Mouse (Mus musculus) small intestine, adult 2 months (tissue): Measurements from ENCODE around the gene Mthfd1l.

Experiments used
- CTCF ChIP-seq: fragments of 200-500 bp; IDR thresholded peaks from 2 replicates; pipeline ENCODE4 v1.5.1; 2012; ENCODE audit warnings: low read depth, mild to moderate bottlenecking, control low read depth, inconsistent platforms, low read length, moderate library complexity, mixed read lengths; ENCODE audit not compliant: insufficient replicate concordance, insufficient read length; ENCODE audit errors: extremely low read depth
- POLR2A ChIP-seq: fragments of 200-500 bp; IDR thresholded peaks from 2 replicates; pipeline ENCODE4 v1.6.1; 2012; ENCODE audit warnings: low read depth, mild to moderate bottlenecking, control low read depth, inconsistent platforms, low read length, moderate library complexity

- TF ChIP-seq CTCF (no peak), POLR2A (no peak)
Observed at GRCm38 (mm10) chr10:3972237-3972636, 681 bp upstream of the Mthfd1l start.
